Mouse (Mus musculus): ENCODE data around the gene Eras. TPM values are rescaled to one million over a fixed set of nuclear protein-coding genes. Genes with fewer than 3 reads are reported as not detected.
A peak's percentile ranks its signal among the peaks of the same experiment; 100 is the strongest.

Gene Eras
- polyA plus RNA-seq, 1 experiment from 2014 or later: not detected

- Histone ChIP-seq H3K36me3 (ENCODE audit: control insufficient read depth, insufficient read depth) (no peaks in the 10 kb centered on the region), H3K4me1 (ENCODE audit: control insufficient read depth, insufficient read depth, low read length) (no peaks in the 10 kb centered on the region), H3K27ac (ENCODE audit: low read length) (no peak overlapping the region), H3K9ac (ENCODE audit: low read length) (no peak overlapping the region), H3K27me3 (ENCODE audit: control insufficient read depth, insufficient read depth, low read length) (no peaks in the 10 kb centered on the region), H3K4me3 (ENCODE audit: low read length) (no peak overlapping the region), H3K4me2 (ENCODE audit: low read depth, low read length) (no peak overlapping the region), H3K9me3 (replicated peaks; ENCODE audit: control insufficient read depth, low read length) (no peaks in the 10 kb centered on the region)
- 80% methylated on average over 7 of the region's 7 CpGs for WGBS
- ATAC-seq (replicated peaks; ENCODE audit: extremely low read depth, insufficient read depth, low FRiP score): no peak
Observed at GRCm38 (mm10) chrX:7950091-7950490, 21.7 kb upstream of the Eras start.

GRCm38 (mm10) chrX:7947900-7948492 is 19.6 kb upstream of the Eras start:
- 15% methylated on average over 38 of the region's 38 CpGs for WGBS
- Histone ChIP-seq H3K4me2 (ENCODE audit: low read depth, low read length) (peak overlapping the region; percentile 69), H3K9ac (ENCODE audit: low read length) (peak overlapping the region; percentile 72), H3K9me3 (replicated peaks; ENCODE audit: control insufficient read depth, low read length) (no peaks in the 10 kb centered on the region), H3K27me3 (ENCODE audit: control insufficient read depth, insufficient read depth, low read length) (no peaks in the 10 kb centered on the region), H3K36me3 (ENCODE audit: control insufficient read depth, insufficient read depth) (no peaks in the 10 kb centered on the region), H3K4me1 (ENCODE audit: control insufficient read depth, insufficient read depth, low read length) (no peaks in the 10 kb centered on the region), H3K27ac (ENCODE audit: low read length) (peak overlapping the region; percentile 81), H3K4me3 (ENCODE audit: low read length) (peak overlapping the region; percentile 61)
- ATAC-seq (replicated peaks; ENCODE audit: extremely low read depth, insufficient read depth, low FRiP score): peak; percentile 98

GRCm38 (mm10) chrX:7947108-7947899 is 18.9 kb upstream of the Eras start, which contains the start of gene Hdac6:
TSS of gene Hdac6 (minus strand) at chrX:7947889.
- no peaks in the 10 kb centered on the region for H3K9me3 ChIP-seq (replicated peaks; ENCODE audit: control insufficient read depth, low read length)
- H3K4me1 ChIP-seq (ENCODE audit: control insufficient read depth, insufficient read depth, low read length): no peaks in the 10 kb centered on the region
- H3K27ac ChIP-seq (ENCODE audit: low read length): peak within 1 kb of the TSS; percentile 81
- ATAC-seq (replicated peaks; ENCODE audit: extremely low read depth, insufficient read depth, low FRiP score): peak; percentile 14
- peak within 1 kb of the TSS; percentile 69 for H3K4me2 ChIP-seq (ENCODE audit: low read depth, low read length)
- H3K4me3 ChIP-seq (ENCODE audit: low read length): peak within 1 kb of the TSS; percentile 61
- H3K27me3 ChIP-seq (ENCODE audit: control insufficient read depth, insufficient read depth, low read length): no peaks in the 10 kb centered on the region
- WGBS: 13% methylated on average over 36 of the region's 37 CpGs
- H3K36me3 ChIP-seq (ENCODE audit: control insufficient read depth, insufficient read depth): no peaks in the 10 kb centered on the region
- peak within 1 kb of the TSS; percentile 72 for H3K9ac ChIP-seq (ENCODE audit: low read length)

GRCm38 (mm10) chrX:7945618-7946017 is 17.2 kb upstream of the Eras start:
- H3K36me3 ChIP-seq (ENCODE audit: control insufficient read depth, insufficient read depth): no peaks in the 10 kb centered on the region
- no peak for ATAC-seq (replicated peaks; ENCODE audit: extremely low read depth, insufficient read depth, low FRiP score)
- H3K27me3 ChIP-seq (ENCODE audit: control insufficient read depth, insufficient read depth, low read length): no peaks in the 10 kb centered on the region
- H3K27ac ChIP-seq (ENCODE audit: low read length): no peak overlapping the region
- no peaks in the 10 kb centered on the region for H3K9me3 ChIP-seq (replicated peaks; ENCODE audit: control insufficient read depth, low read length)
- H3K9ac ChIP-seq (ENCODE audit: low read length): no peak overlapping the region
- no peaks in the 10 kb centered on the region for H3K4me1 ChIP-seq (ENCODE audit: control insufficient read depth, insufficient read depth, low read length)
- no peak overlapping the region for H3K4me3 ChIP-seq (ENCODE audit: low read length)
- no peak overlapping the region for H3K4me2 ChIP-seq (ENCODE audit: low read depth, low read length)
- 83% methylated on average over 8 of the region's 8 CpGs for WGBS

- H3K4me2 ChIP-seq (ENCODE audit: low read depth, low read length): no peak overlapping the region
- no peaks in the 10 kb centered on the region for H3K4me1 ChIP-seq (ENCODE audit: control insufficient read depth, insufficient read depth, low read length)
- WGBS: 82% methylated on average over 6 of the region's 6 CpGs
- no peaks in the 10 kb centered on the region for H3K27me3 ChIP-seq (ENCODE audit: control insufficient read depth, insufficient read depth, low read length)
- no peak overlapping the region for H3K27ac ChIP-seq (ENCODE audit: low read length)
- no peaks in the 10 kb centered on the region for H3K9me3 ChIP-seq (replicated peaks; ENCODE audit: control insufficient read depth, low read length)
- ATAC-seq (replicated peaks; ENCODE audit: extremely low read depth, insufficient read depth, low FRiP score): no peak
- no peak overlapping the region for H3K4me3 ChIP-seq (ENCODE audit: low read length)
- no peak overlapping the region for H3K9ac ChIP-seq (ENCODE audit: low read length)
- H3K36me3 ChIP-seq (ENCODE audit: control insufficient read depth, insufficient read depth): peaks cover 3% of the 10 kb centered on the region; the same call in 1 of the 2 replicates
Observed at GRCm38 (mm10) chrX:7937667-7938066, 9.3 kb upstream of the Eras start.

- Histone ChIP-seq H3K27me3 (ENCODE audit: control insufficient read depth, insufficient read depth, low read length) (no peaks in the 10 kb centered on the region), H3K4me3 (ENCODE audit: low read length) (no peak overlapping the region), H3K4me2 (ENCODE audit: low read depth, low read length) (no peak overlapping the region), H3K9ac (ENCODE audit: low read length) (no peak overlapping the region), H3K4me1 (ENCODE audit: control insufficient read depth, insufficient read depth, low read length) (no peaks in the 10 kb centered on the region), H3K27ac (ENCODE audit: low read length) (no peak overlapping the region), H3K36me3 (ENCODE audit: control insufficient read depth, insufficient read depth) (peaks cover 3% of the 10 kb centered on the region; the same call in 1 of the 2 replicates), H3K9me3 (replicated peaks; ENCODE audit: control insufficient read depth, low read length) (no peaks in the 10 kb centered on the region)
- 49% methylated on average over 10 of the region's 11 CpGs for WGBS
- no peak for ATAC-seq (replicated peaks; ENCODE audit: extremely low read depth, insufficient read depth, low FRiP score)
Observed at GRCm38 (mm10) chrX:7936874-7937273, 8.5 kb upstream of the Eras start.

GRCm38 (mm10) chrX:7927116-7927515 is 1.3 kb downstream of the Eras start:
- Histone ChIP-seq H3K27me3 (ENCODE audit: control insufficient read depth, insufficient read depth, low read length) (peaks cover 49% of the 10 kb centered on the region), H3K4me3 (ENCODE audit: low read length) (no peak overlapping the region; the same call in 1 of the 2 replicates)
- no peak for ATAC-seq (replicated peaks; ENCODE audit: extremely low read depth, insufficient read depth, low FRiP score)

GRCm38 (mm10) chrX:7926266-7926665 is 2.1 kb downstream of the Eras start:
- no peak for ATAC-seq (replicated peaks; ENCODE audit: extremely low read depth, insufficient read depth, low FRiP score)
- H3K27me3 ChIP-seq (ENCODE audit: control insufficient read depth, insufficient read depth, low read length): peaks cover 58% of the 10 kb centered on the region

More at GRCm38 (mm10) chrX:7927116-7927515, 1.3 kb downstream of the Eras start:
- Histone ChIP-seq H3K9ac (ENCODE audit: low read length) (no peak overlapping the region), H3K4me2 (ENCODE audit: low read depth, low read length) (peak overlapping the region; percentile 36), H3K36me3 (ENCODE audit: control insufficient read depth, insufficient read depth) (peaks cover 6% of the 10 kb centered on the region; the same call in 1 of the 2 replicates), H3K9me3 (replicated peaks; ENCODE audit: control insufficient read depth, low read length) (no peaks in the 10 kb centered on the region), H3K27ac (ENCODE audit: low read length) (no peak overlapping the region), H3K4me1 (ENCODE audit: control insufficient read depth, insufficient read depth, low read length) (no peaks in the 10 kb centered on the region)
- WGBS: 15% methylated on average over 10 of the region's 10 CpGs

GRCm38 (mm10) chrX:7922032-7922431 is 6.4 kb downstream of the Eras start:
- no peak for ATAC-seq (replicated peaks; ENCODE audit: extremely low read depth, insufficient read depth, low FRiP score)
- Histone ChIP-seq H3K4me2 (ENCODE audit: low read depth, low read length) (peak overlapping the region; percentile 58), H3K9me3 (replicated peaks; ENCODE audit: control insufficient read depth, low read length) (no peaks in the 10 kb centered on the region; the same call in 1 of the 2 replicates), H3K27me3 (ENCODE audit: control insufficient read depth, insufficient read depth, low read length) (peaks cover 71% of the 10 kb centered on the region), H3K9ac (ENCODE audit: low read length) (no peak overlapping the region), H3K27ac (ENCODE audit: low read length) (no peak overlapping the region), H3K4me1 (ENCODE audit: control insufficient read depth, insufficient read depth, low read length) (peaks cover 2% of the 10 kb centered on the region; the same call in 1 of the 2 replicates), H3K36me3 (ENCODE audit: control insufficient read depth, insufficient read depth) (no peaks in the 10 kb centered on the region), H3K4me3 (ENCODE audit: low read length) (peak overlapping the region; percentile 34)
- 7% methylated on average over 37 of the region's 48 CpGs for WGBS

More at GRCm38 (mm10) chrX:7926266-7926665, 2.1 kb downstream of the Eras start:
- peaks cover 2% of the 10 kb centered on the region; the same call in 1 of the 2 replicates for H3K4me1 ChIP-seq (ENCODE audit: control insufficient read depth, insufficient read depth, low read length)
- 64% methylated on average over 6 of the region's 6 CpGs for WGBS
- no peak overlapping the region for H3K27ac ChIP-seq (ENCODE audit: low read length)
- H3K4me3 ChIP-seq (ENCODE audit: low read length): no peak overlapping the region
- H3K36me3 ChIP-seq (ENCODE audit: control insufficient read depth, insufficient read depth): peaks cover 3% of the 10 kb centered on the region; the same call in 1 of the 2 replicates
- H3K9ac ChIP-seq (ENCODE audit: low read length): no peak overlapping the region
- no peak overlapping the region for H3K4me2 ChIP-seq (ENCODE audit: low read depth, low read length)
- no peaks in the 10 kb centered on the region for H3K9me3 ChIP-seq (replicated peaks; ENCODE audit: control insufficient read depth, low read length)

All from heart, embryonic 16.5 days (tissue).